Mouse (Mus musculus): ENCODE measurements at regions not wholly inside any gene's neighbourhood (a gene's known extent, or its start where the extent isn't known, plus 50 kb on each side); places are given as distances from the start of the nearest gene placed in this dataset.

GRCm38 (mm10) chr10:95762632-95763031, 80.1 kb downstream of the Gm33543 start:
- no peak for TF ChIP-seq CTCF (IDR thresholded peaks at IDR 0.05; ENCODE audit: extremely low read depth, insufficient read length, insufficient replicate concordance, low read depth, low read length)
- no peak for TF ChIP-seq POLR2A (IDR thresholded peaks at IDR 0.05; ENCODE audit: low read depth, low read length)

Data from small intestine, adult 2 months (tissue).